Mouse (Mus musculus) small intestine, adult 2 months (tissue): ENCODE measurements at regions not wholly inside any gene's neighbourhood (a gene's known extent, or its start where the extent isn't known, plus 50 kb on each side); places are given as distances from the start of the nearest gene placed in this dataset.

Experiments used
- CTCF ChIP-seq: fragments of 200-500 bp; IDR thresholded peaks from 2 replicates; pipeline ENCODE4 v1.5.1; 2012; ENCODE audit warnings: low read depth, mild to moderate bottlenecking, control low read depth, inconsistent platforms, low read length, moderate library complexity, mixed read lengths; ENCODE audit not compliant: insufficient replicate concordance, insufficient read length; ENCODE audit errors: extremely low read depth
- POLR2A ChIP-seq: fragments of 200-500 bp; IDR thresholded peaks from 2 replicates; pipeline ENCODE4 v1.6.1; 2012; ENCODE audit warnings: low read depth, mild to moderate bottlenecking, control low read depth, inconsistent platforms, low read length, moderate library complexity

GRCm38 (mm10) chr16:50863565-50863964, 272.6 kb upstream of the Ccdc54 start:
- TF ChIP-seq CTCF (no peak), POLR2A (no peak)
